Mouse (Mus musculus) stomach, embryonic 14.5 days (tissue): Measurements from ENCODE around the gene Snx11. TPM values are rescaled to one million over a fixed set of nuclear protein-coding genes. Genes with fewer than 3 reads are reported as not detected.

Source experiments
- ATAC-seq: fragments of 200-750 bp; cut with Nextera tagmentation; 2 replicates; pipeline ENCODE4 v1.8.0; 2017; ENCODE audit warnings: low read depth, moderate TSS enrichment; ENCODE audit not compliant: insufficient number of reproducible peaks, insufficient read depth, low FRiP score
- H3K27ac ChIP-seq: fragments of 300-500 bp; sonication (generic); 2 replicates; pipeline ENCODE4 v1.5.1; 2014; ENCODE audit warnings: mild to moderate bottlenecking, low read length, moderate library complexity, mixed read lengths
- H3K27me3 ChIP-seq: fragments of 300-500 bp; sonication (generic); 2 replicates; pipeline ENCODE4 v1.6.1; 2014; ENCODE audit warnings: low read length, control low read depth, mixed read lengths; ENCODE audit not compliant: control insufficient read depth, insufficient read depth
- H3K36me3 ChIP-seq: fragments of 300-500 bp; sonication (generic); 2 replicates; pipeline ENCODE4 v1.6.1; 2014; ENCODE audit warnings: mild to moderate bottlenecking, control low read depth, low read length, moderate library complexity, mixed read lengths; ENCODE audit not compliant: control insufficient read depth, insufficient read depth
- H3K4me1 ChIP-seq: fragments of 300-500 bp; sonication (generic); 2 replicates; pipeline ENCODE4 v1.6.1; 2014; ENCODE audit warnings: low read length, control low read depth, mixed read lengths; ENCODE audit not compliant: control insufficient read depth, insufficient read depth
- H3K4me2 ChIP-seq: fragments of 300-500 bp; sonication (generic); replicated peaks from 2 replicates; pipeline ENCODE4 v1.6.1; 2014; ENCODE audit warnings: low read depth, low read length, control low read depth
- H3K4me3 ChIP-seq: fragments of 300-500 bp; sonication (generic); 2 replicates; pipeline ENCODE4 v1.5.1; 2014; ENCODE audit warnings: low read depth, low read length, control low read depth
- H3K9ac ChIP-seq: fragments of 300-500 bp; sonication (generic); replicated peaks from 2 replicates; pipeline ENCODE4 v1.6.1; 2014; ENCODE audit warnings: low read depth, mild to moderate bottlenecking, control low read depth, low read length, moderate library complexity, mixed read lengths
- H3K9me3 ChIP-seq: fragments of 300-500 bp; sonication (generic); 2 replicates; pipeline ENCODE4 v1.6.1; 2016; ENCODE audit warnings: low read depth, low read length, control low read depth; ENCODE audit not compliant: control insufficient read depth
- WGBS: fragments of 180-500 bp; shearing (Covaris S2); extraction: QIAGEN DNeasy Blood & Tissue Kit; methylation state at CpG from one replicate; pipeline ENCODE4 v1.1.7; 2014; 5-methylcytosine and 5-hydroxymethylcytosine counted together
- polyA plus RNA-seq: library from polyadenylated mRNA; unstranded; fragments of >200 nt; fragmentation: Nextera tagmentation; extraction: Ambion mirVana; gene quantifications from 2 replicates; pipeline ENCODE4 v1.2.1, GENCODE M21; 2014

Snx11 gene
- polyA plus RNA-seq, 1 experiment from 2014 or later: 8.3 TPM

DNA sequence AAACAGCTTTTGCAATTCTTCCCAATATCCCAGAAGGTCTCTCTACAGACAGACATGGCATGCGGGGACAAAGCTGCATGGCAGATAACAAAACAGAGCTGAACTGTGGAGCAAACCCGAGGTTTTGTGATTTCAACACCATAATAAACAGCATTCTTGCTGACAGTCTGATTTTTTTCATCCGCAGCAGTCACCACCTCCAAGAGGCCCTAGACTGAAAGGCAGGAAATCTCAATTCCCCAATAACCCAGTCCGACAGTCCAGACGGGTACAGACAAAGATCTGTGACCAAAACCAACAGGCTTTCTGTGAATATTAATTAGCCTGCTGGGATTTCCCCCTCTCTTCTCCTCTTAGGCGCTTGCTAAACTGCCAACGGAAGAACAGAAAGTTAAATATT, 1.7 kb downstream of the Snx11 start:
- no peak for ATAC-seq
- Histone ChIP-seq H3K4me1 (peaks cover 8% of the 10 kb centered on the region; the same call in 1 of the 2 replicates), H3K9ac (no peak overlapping the region), H3K27ac (no peak overlapping the region), H3K4me3 (no peak overlapping the region), H3K27me3 (no peaks in the 10 kb centered on the region), H3K4me2 (no peak overlapping the region), H3K9me3 (no peaks in the 10 kb centered on the region), H3K36me3 (peaks cover 8% of the 10 kb centered on the region; the same call in 1 of the 2 replicates)
- WGBS: 83% methylated on average over 7 of the region's 7 CpGs

DNA sequence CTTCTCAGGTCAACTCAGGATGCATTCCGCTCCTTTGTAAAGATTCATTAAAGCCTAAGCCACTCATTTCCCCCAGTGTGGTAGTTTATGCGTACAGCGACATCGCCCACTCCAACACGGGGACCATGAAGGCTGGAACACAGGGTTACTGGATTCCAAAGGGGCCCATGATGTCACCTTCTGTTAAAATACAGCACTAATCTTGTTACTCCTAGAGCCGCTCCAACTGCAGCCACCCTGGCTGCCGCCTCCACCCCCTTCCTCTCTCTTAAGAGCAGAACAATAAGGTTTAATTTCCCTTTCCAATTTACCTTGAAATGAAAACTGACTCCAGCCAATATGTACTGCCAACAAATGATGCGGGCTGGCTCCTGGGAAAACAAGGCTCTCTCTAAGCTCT, 2.3 kb downstream of the Snx11 start:
- Histone ChIP-seq H3K27me3 (no peaks in the 10 kb centered on the region), H3K9me3 (no peaks in the 10 kb centered on the region), H3K9ac (no peak overlapping the region), H3K4me1 (peaks cover 8% of the 10 kb centered on the region; the same call in 1 of the 2 replicates), H3K4me3 (no peak overlapping the region), H3K36me3 (peaks cover 13% of the 10 kb centered on the region; the same call in 1 of the 2 replicates), H3K27ac (no peak overlapping the region), H3K4me2 (no peak overlapping the region)
- WGBS: 89% methylated on average over 8 of the region's 8 CpGs
- ATAC-seq: no peak

DNA sequence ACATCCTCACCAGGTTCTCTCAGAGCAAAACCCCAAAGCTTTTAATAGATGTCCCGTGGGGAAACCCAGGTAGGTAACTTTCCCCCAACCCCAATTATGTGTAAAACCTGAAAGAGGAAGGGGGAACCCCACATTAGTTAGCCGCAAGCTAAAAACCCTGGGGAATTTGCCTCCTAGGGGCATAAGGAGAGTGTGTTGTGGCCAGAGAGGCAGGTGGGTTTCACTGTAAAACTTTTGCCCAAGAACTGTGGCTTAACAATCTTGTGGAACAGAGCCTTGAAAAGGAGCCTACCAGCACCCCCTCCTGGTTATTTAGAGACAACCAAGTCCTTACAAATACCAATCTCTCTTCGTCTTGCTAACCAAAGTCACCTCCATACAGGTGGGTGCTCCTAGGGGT, 2.8 kb downstream of the Snx11 start:
- Histone ChIP-seq H3K9me3 (no peaks in the 10 kb centered on the region), H3K36me3 (peaks cover 14% of the 10 kb centered on the region; the same call in 1 of the 2 replicates), H3K9ac (no peak overlapping the region), H3K27me3 (no peaks in the 10 kb centered on the region), H3K4me1 (peaks cover 8% of the 10 kb centered on the region; the same call in 1 of the 2 replicates), H3K4me2 (no peak overlapping the region), H3K4me3 (no peak overlapping the region), H3K27ac (no peak overlapping the region)
- WGBS: 85% methylated on average over 3 of the region's 3 CpGs
- no peak for ATAC-seq

DNA sequence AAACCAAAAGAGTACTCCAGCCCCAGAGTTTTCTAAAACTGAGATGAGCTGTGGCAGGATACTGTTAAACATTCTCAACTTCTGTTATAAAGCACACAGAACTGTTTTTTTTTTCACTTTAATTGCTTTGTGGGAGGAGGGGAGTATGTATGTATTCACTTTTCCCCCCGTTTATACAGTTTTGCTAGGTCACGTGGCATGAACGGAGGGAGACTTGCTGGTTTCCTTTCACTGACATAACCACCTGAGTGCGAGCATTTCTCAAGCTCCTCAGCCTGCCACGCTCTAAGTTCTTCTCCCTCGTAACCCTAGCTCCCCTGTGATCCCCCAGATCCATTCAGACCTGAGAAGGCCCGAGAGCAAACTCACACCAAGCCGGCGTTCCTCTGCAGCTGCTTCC, 4.9 kb downstream of the Snx11 start:
- Histone ChIP-seq H3K4me2 (no peak overlapping the region), H3K4me1 (peaks cover 17% of the 10 kb centered on the region; the same call in 1 of the 2 replicates), H3K27me3 (no peaks in the 10 kb centered on the region), H3K4me3 (no peak overlapping the region), H3K36me3 (peaks cover 21% of the 10 kb centered on the region), H3K9ac (no peak overlapping the region), H3K27ac (no peak overlapping the region), H3K9me3 (no peaks in the 10 kb centered on the region)
- no peak for ATAC-seq
- 88% methylated on average over 9 of the region's 9 CpGs for WGBS

DNA sequence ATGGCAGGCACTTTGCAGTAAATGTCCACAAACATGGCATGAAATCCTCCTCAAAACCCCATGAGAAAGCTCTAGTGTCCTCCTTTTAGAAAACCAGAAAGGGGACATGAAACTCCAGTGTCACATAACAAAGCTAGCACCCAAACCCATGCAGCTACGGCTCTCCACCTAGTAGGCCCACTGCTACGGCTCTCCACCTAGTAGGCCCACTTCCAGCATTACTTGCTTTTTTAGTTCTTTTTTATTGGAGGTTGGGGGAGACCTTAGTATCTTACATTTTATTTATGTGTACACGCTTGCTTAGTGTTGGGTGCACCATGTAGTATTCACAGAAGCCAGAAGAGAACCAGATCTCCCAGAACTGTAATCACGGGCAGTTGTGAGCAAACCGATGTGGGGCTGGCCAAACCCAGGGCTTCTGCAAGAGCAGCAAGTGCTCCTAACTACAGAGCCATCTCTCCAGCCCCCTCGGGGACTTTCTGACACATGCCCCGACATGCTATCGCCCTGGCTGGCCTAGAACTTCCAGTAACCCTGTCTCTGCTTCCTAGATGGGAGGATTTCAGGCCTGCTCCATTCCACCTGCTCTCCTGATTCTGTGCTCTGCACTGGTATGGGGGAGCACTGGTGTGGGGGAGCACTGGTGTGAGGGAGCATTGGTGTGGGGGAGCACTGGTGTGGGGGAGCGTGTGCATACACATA, 5.9 kb downstream of the Snx11 start:
- H3K36me3 ChIP-seq: peaks cover 21% of the 10 kb centered on the region
- H3K27ac ChIP-seq: no peak overlapping the region
- no peak overlapping the region for H3K4me2 ChIP-seq
- WGBS: 92% methylated on average over 9 of the region's 9 CpGs
- H3K4me1 ChIP-seq: peaks cover 13% of the 10 kb centered on the region; the same call in 1 of the 2 replicates
- no peaks in the 10 kb centered on the region for H3K9me3 ChIP-seq
- H3K4me3 ChIP-seq: no peak overlapping the region
- H3K9ac ChIP-seq: no peak overlapping the region
- ATAC-seq: no peak
- H3K27me3 ChIP-seq: no peaks in the 10 kb centered on the region

DNA sequence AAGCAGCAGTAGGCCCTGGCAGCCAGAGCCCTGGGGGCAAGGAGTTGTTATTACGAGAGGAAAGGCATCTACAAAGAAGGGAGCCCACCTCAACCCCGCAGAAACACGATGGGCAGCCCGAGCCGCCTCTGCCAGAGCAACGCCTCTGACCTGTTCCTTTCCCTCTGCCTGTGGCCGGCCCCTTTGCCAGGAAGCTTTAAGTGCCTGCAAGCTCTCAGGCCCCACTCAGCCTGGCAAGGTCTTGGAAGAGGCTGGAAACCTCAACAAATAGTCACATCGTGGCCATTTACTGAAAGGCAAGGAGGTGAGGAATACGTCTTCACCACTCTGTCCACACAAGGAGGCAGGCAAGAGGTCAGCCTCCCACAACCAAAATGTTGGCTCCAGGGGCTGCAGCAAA, 9.1 kb downstream of the Snx11 start:
- Histone ChIP-seq H3K9ac (no peak overlapping the region), H3K27me3 (no peaks in the 10 kb centered on the region), H3K36me3 (peaks cover 21% of the 10 kb centered on the region), H3K4me2 (no peak overlapping the region), H3K4me3 (no peak overlapping the region), H3K27ac (0 out of 2 replicates have a peak overlapping the region, but pooled peaks have one; percentile 15), H3K4me1 (0 out of 2 replicates have a peak, but pooled peaks cover 11% of the 10 kb centered on the region), H3K9me3 (no peaks in the 10 kb centered on the region)
- 64% methylated on average over 9 of the region's 9 CpGs for WGBS
- no peak for ATAC-seq

DNA sequence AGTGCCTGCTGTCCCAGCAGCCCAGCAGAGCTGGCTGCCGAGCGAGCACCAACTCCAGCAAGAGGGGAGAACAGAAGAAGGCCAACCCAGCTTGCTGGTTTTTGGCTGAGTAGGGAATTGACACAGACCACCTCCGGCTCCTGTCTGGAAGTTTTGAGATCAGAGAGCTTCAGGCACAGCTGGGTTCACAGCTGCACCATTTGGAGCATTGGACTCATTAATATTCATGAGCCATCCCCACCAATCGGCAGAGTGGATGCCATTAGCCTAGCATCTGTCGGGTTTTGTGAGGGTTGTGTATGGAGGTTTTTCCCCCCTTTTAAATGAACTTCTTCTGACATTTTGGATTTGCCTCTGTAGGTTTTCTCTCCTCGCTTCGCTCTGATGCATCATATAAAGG, 10.3 kb downstream of the Snx11 start:
- WGBS: 58% methylated on average over 7 of the region's 7 CpGs
- no peak for ATAC-seq
- Histone ChIP-seq H3K4me2 (no peak overlapping the region), H3K9ac (no peak overlapping the region), H3K36me3 (peaks cover 15% of the 10 kb centered on the region), H3K27me3 (no peaks in the 10 kb centered on the region), H3K9me3 (no peaks in the 10 kb centered on the region), H3K4me3 (no peak overlapping the region), H3K27ac (no peak overlapping the region), H3K4me1 (0 out of 2 replicates have a peak, but pooled peaks cover 11% of the 10 kb centered on the region)

DNA sequence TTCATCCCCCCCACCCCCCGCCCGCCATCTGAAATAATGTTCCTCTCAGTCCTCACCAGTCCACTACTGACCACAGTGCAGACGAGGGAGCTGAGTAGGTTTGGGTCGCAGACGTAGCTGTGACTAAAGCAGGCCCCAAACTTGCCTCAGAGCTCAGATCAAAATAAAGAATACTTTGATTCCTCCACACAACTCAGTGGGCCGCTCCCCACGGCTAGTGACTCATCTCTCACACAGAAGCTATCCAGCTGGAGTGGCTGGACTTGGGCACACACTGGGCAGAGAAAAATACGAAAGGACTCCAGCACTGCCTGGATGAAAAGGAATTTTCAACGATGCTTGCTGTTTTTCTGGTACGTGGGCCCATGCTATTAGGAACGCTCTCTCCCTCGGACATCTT, 10.8 kb downstream of the Snx11 start:
- ATAC-seq: no peak
- 75% methylated on average over 12 of the region's 12 CpGs for WGBS
- no peak overlapping the region for H3K27ac ChIP-seq

More for the DNA sequence above, 10.8 kb downstream of the Snx11 start:
- Histone ChIP-seq H3K4me1 (0 out of 2 replicates have a peak, but pooled peaks cover 11% of the 10 kb centered on the region), H3K27me3 (no peaks in the 10 kb centered on the region), H3K4me3 (no peak overlapping the region), H3K36me3 (peaks cover 15% of the 10 kb centered on the region), H3K9me3 (no peaks in the 10 kb centered on the region), H3K4me2 (no peak overlapping the region), H3K9ac (no peak overlapping the region)
